ENCODE assay signal across 31 mouse cellular contexts in genomic region chr12:76452203-76452602, GRCm38 (mm10). TPM values are rescaled to one million over a fixed set of nuclear protein-coding genes. Genes with fewer than 3 reads are reported as not detected.
DNase-seq lines count a peak whose midpoint lies in the region; ATAC-seq lines count a peak whose summit lies in the region.
"Had no signal": no experiment of that assay in that cellular context is flagged by ENCODE, and none has a peak within 500 bp of the region (broad histone marks: within the 10 kb centered on the region; RNA-seq: fewer than 3 reads in every experiment).

No protein-coding gene starts in this region.

- H3K27ac ChIP-seq in hindbrain, embryonic 11.5 days (ENCODE audit: low read depth, low read length), result no peak overlapping the region; the same call in 1 of the 2 replicates
- no peak overlapping the region for H3K27ac ChIP-seq in hindbrain, embryonic 13.5 days
- no peak overlapping the region for H3K27ac ChIP-seq in forebrain, embryonic 15.5 days (replicated peaks)
- H3K27ac ChIP-seq: embryonic facial prominence, embryonic 10.5 days; embryonic facial prominence, embryonic 13.5 days; forebrain, embryonic 13.5 days; gastrocnemius, adult 2 months; heart, embryonic 10.5 days; heart, embryonic 13.5 days; hindbrain, embryonic 15.5 days had no signal

- no peak for ATAC-seq in hindbrain, embryonic 11.5 days (ENCODE audit: low FRiP score)
- ATAC-seq in hindbrain, embryonic 13.5 days (ENCODE audit: low FRiP score), result no peak
- ATAC-seq in forebrain, embryonic 15.5 days (replicated peaks), result no peak
- ATAC-seq: forebrain, embryonic 13.5 days; forebrain, postnatal 0 days; intestine, postnatal 0 days; Patski had no signal

- H3K27me3 ChIP-seq in hindbrain, embryonic 11.5 days (ENCODE audit: control insufficient read depth, insufficient read depth, low read length), result no peaks in the 10 kb centered on the region
- H3K27me3 ChIP-seq in hindbrain, embryonic 13.5 days, result no peaks in the 10 kb centered on the region
- H3K27me3 ChIP-seq in forebrain, embryonic 15.5 days, result no peaks in the 10 kb centered on the region
- H3K27me3 ChIP-seq: CH12.LX; embryonic facial prominence, embryonic 13.5 days; forebrain, embryonic 13.5 days; heart, embryonic 13.5 days; hindbrain, embryonic 15.5 days; Patski had no signal

- no peak overlapping the region for H3K4me2 ChIP-seq in hindbrain, embryonic 11.5 days (replicated peaks; ENCODE audit: low read depth, low read length)
- H3K4me2 ChIP-seq in hindbrain, embryonic 13.5 days, result no peak overlapping the region
- no peak overlapping the region for H3K4me2 ChIP-seq in forebrain, embryonic 15.5 days (replicated peaks)
- H3K4me2 ChIP-seq: embryonic facial prominence, embryonic 13.5 days; forebrain, embryonic 13.5 days; heart, embryonic 13.5 days; hindbrain, embryonic 15.5 days had no signal

- 51% methylated on average over 2 of the region's 2 CpGs for WGBS in hindbrain, embryonic 11.5 days
- WGBS in hindbrain, embryonic 13.5 days, result 46% methylated on average over 2 of the region's 2 CpGs
- WGBS in forebrain, embryonic 15.5 days, result 81% methylated on average over 2 of the region's 2 CpGs

- H3K4me1 ChIP-seq in hindbrain, embryonic 11.5 days (replicated peaks; ENCODE audit: control insufficient read depth, insufficient read depth, low read length), result no peaks in the 10 kb centered on the region
- H3K4me1 ChIP-seq in hindbrain, embryonic 13.5 days (replicated peaks), result no peaks in the 10 kb centered on the region
- no peaks in the 10 kb centered on the region for H3K4me1 ChIP-seq in forebrain, embryonic 15.5 days
- H3K4me1 ChIP-seq: embryonic facial prominence, embryonic 10.5 days; embryonic facial prominence, embryonic 13.5 days; forebrain, embryonic 13.5 days; hindbrain, embryonic 15.5 days had no signal

- H3K9me3 ChIP-seq in hindbrain, embryonic 11.5 days (ENCODE audit: control insufficient read depth, low read length), result no peaks in the 10 kb centered on the region
- no peaks in the 10 kb centered on the region for H3K9me3 ChIP-seq in hindbrain, embryonic 13.5 days
- H3K9me3 ChIP-seq in forebrain, embryonic 15.5 days, result no peaks in the 10 kb centered on the region
- H3K9me3 ChIP-seq: embryonic facial prominence, embryonic 10.5 days; embryonic facial prominence, embryonic 13.5 days; forebrain, embryonic 13.5 days; G1E; heart, embryonic 10.5 days; heart, embryonic 13.5 days; hindbrain, embryonic 15.5 days had no signal

- DNase-seq in hindbrain, embryonic 11.5 days (ENCODE audit: low spot score), result peak; percentile 47
- peak; percentile 67 for DNase-seq in embryo, embryonic 10 days (ENCODE audit: low spot score)
- peak; percentile 61 for DNase-seq in embryo, embryonic 9.5 days (ENCODE audit: extremely low spot score)
- no peak for DNase-seq in kidney, adult 9 months
- DNase-seq: adrenal gland, adult 2 months; adrenal gland, postnatal 14 days; B cell, adult 2 months; cerebellum, adult 11 months; cerebellum, adult 2 months; cerebellum, adult 9-11 months; cerebellum, postnatal 25 days; forebrain, postnatal 0 days; gastrocnemius, adult 2 months; gastrocnemius, postnatal 14 days; heart, adult 11 months; heart, postnatal 14 days; heart, postnatal 4 days; kidney, adult 2 months had no signal

- no peaks in the 10 kb centered on the region for H3K36me3 ChIP-seq in hindbrain, embryonic 11.5 days (ENCODE audit: control insufficient read depth, insufficient read depth, low read length)
- no peaks in the 10 kb centered on the region for H3K36me3 ChIP-seq in hindbrain, embryonic 13.5 days
- H3K36me3 ChIP-seq in forebrain, embryonic 15.5 days, result no peaks in the 10 kb centered on the region
- H3K36me3 ChIP-seq: embryonic facial prominence, embryonic 10.5 days; embryonic facial prominence, embryonic 13.5 days; heart, embryonic 10.5 days; heart, embryonic 13.5 days; hindbrain, embryonic 15.5 days had no signal

- no peak overlapping the region for H3K4me3 ChIP-seq in hindbrain, embryonic 11.5 days (ENCODE audit: low read depth, low read length)
- H3K4me3 ChIP-seq in hindbrain, embryonic 13.5 days, result no peak overlapping the region
- H3K4me3 ChIP-seq in forebrain, embryonic 15.5 days, result no peak overlapping the region
- H3K4me3 ChIP-seq: embryonic facial prominence, embryonic 10.5 days; embryonic facial prominence, embryonic 13.5 days; erythroblast, embryonic 14.5 days; forebrain, embryonic 13.5 days; gastrocnemius, adult 2 months; heart, embryonic 10.5 days; heart, embryonic 13.5 days; hindbrain, embryonic 15.5 days had no signal

- no peak overlapping the region for H3K9ac ChIP-seq in hindbrain, embryonic 11.5 days (ENCODE audit: low read depth, low read length)
- no peak overlapping the region for H3K9ac ChIP-seq in hindbrain, embryonic 13.5 days
- H3K9ac ChIP-seq in forebrain, embryonic 15.5 days (replicated peaks), result no peak overlapping the region
- H3K9ac ChIP-seq: embryonic facial prominence, embryonic 13.5 days; forebrain, embryonic 13.5 days; forebrain, postnatal 0 days; heart, embryonic 13.5 days; hindbrain, embryonic 15.5 days had no signal

RNA-seq across cellular contexts. Expression of gene Ppp1r36, which starts 34.9 kb away (rescaled TPM):
- polyA plus RNA-seq in hindbrain, embryonic 11.5 days (2014; fragmentation: Nextera tagmentation; extraction: Ambion mirVana), result 1.9 and 2.3 TPM in 2 replicates
- polyA plus RNA-seq in hindbrain, embryonic 13.5 days (2015; fragmentation: Nextera tagmentation; extraction: Ambion mirVana), result 0.84 and 2.2 TPM in 2 replicates
- polyA plus RNA-seq in forebrain, embryonic 15.5 days (2015; fragmentation: Nextera tagmentation; extraction: Ambion mirVana), result 1.2 TPM in 2 replicates
- polyA plus RNA-seq: adrenal gland, adult 2 months; erythroblast, embryonic 14.5 days; G1E; Patski had no signal

RNA-seq across cellular contexts. Expression of gene Hspa2, which starts 48.2 kb away (rescaled TPM):
- polyA plus RNA-seq in hindbrain, embryonic 11.5 days (2014; fragmentation: Nextera tagmentation; extraction: Ambion mirVana), result 8.1 and 11.2 TPM in 2 replicates
- 7.1 and 8.3 TPM in 2 replicates for polyA plus RNA-seq in hindbrain, embryonic 13.5 days (2015; fragmentation: Nextera tagmentation; extraction: Ambion mirVana)
- 4.5 and 5.7 TPM in 2 replicates for polyA plus RNA-seq in forebrain, embryonic 15.5 days (2015; fragmentation: Nextera tagmentation; extraction: Ambion mirVana)
